Mouse (Mus musculus): ENCODE data around the gene Rgr.

Rgr gene

DNA sequence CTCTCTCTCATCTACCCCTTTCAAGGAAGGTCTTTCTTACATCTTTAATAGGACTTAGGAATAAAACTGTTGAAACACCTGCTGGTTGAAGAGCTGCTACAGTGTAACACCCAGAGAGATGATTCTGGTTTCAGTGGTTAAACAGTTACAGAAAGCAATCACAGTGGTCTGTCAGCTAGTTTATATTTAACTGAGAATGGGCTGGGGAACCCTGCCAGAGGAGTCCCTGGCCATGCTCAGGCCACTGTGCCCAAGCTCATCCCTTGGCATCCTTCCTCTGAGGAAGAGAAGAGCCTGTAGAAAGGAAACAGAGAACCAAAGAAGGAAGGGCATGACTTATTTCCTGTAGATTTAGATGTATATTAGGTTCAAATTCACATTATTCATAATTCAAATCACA lies 59.0 kb downstream of the Rgr start:
- DNase-seq, result no peak

DNA sequence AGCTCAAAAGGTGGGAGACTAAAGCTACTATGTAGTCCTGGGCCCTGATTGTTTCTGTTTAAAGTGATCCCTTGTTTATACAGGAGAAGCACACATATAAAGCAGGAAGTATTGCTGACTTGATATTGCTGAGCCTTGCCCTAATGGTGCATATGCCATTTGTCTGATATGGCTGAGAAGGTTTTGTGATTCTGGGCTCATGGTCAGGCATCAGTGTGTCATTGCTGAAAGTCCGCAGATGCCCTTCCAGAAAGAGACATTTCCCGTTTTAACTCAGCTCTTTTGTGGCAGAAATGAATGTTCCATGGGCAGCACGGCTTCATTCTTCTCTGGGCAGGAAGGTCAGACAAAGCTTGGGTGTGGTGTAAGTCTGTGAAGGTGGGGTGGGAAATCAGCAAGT lies 63.1 kb downstream of the Rgr start:
- no peak for DNase-seq

Measured in B cell, adult 2 months (primary cell).